Mouse (Mus musculus) lung, embryonic 15.5 days (tissue): Measurements from ENCODE around the gene Capns1. TPM values are rescaled to one million over a fixed set of nuclear protein-coding genes. Genes with fewer than 3 reads are reported as not detected.
"Not testable (repeated sequence)": the region's sequence is repeated elsewhere in the genome, so short reads cannot be mapped to it uniquely, and the experiment has no call there.

Source experiments
- ATAC-seq: fragments of 200-750 bp; cut with Nextera tagmentation; 2 replicates; pipeline ENCODE4 v1.8.0; 2017; ENCODE audit warnings: moderate number of reproducible peaks, borderline replicate concordance; ENCODE audit not compliant: low FRiP score, low TSS enrichment; ENCODE audit errors: extremely low read depth
- H3K27ac ChIP-seq: fragments of 300-500 bp; sonication (generic); 2 replicates; pipeline ENCODE4 v1.5.1; 2015; ENCODE audit warnings: moderate library complexity, mild to moderate bottlenecking, inconsistent platforms
- H3K27me3 ChIP-seq: fragments of 300-500 bp; sonication (generic); 2 replicates; pipeline ENCODE4 v1.6.1; 2015; ENCODE audit warnings: inconsistent platforms
- H3K36me3 ChIP-seq: fragments of 300-500 bp; sonication (generic); 2 replicates; pipeline ENCODE4 v1.6.1; 2015; ENCODE audit warnings: inconsistent platforms
- H3K4me1 ChIP-seq: fragments of 300-500 bp; sonication (generic); 2 replicates; pipeline ENCODE4 v1.6.1; 2015; ENCODE audit warnings: inconsistent platforms
- H3K4me2 ChIP-seq: fragments of 300-500 bp; sonication (generic); 2 replicates; pipeline ENCODE4 v1.6.1; 2015; ENCODE audit warnings: inconsistent platforms, mild to moderate bottlenecking, moderate library complexity
- H3K4me3 ChIP-seq: fragments of 300-500 bp; sonication (generic); 2 replicates; pipeline ENCODE4 v1.5.1; 2015; ENCODE audit warnings: mild to moderate bottlenecking, inconsistent platforms
- H3K9ac ChIP-seq: fragments of 300-500 bp; sonication (generic); 2 replicates; pipeline ENCODE4 v1.6.1; 2015; ENCODE audit warnings: inconsistent platforms
- H3K9me3 ChIP-seq: fragments of 300-500 bp; sonication (generic); 2 replicates; pipeline ENCODE4 v1.6.1; 2016; ENCODE audit warnings: inconsistent platforms
- WGBS: fragments of 180-500 bp; shearing (Covaris S2); methylation state at CpG from one replicate; pipeline ENCODE4 v1.1.7; 2015; 5-methylcytosine and 5-hydroxymethylcytosine counted together
- polyA plus RNA-seq: library from polyadenylated mRNA; unstranded; fragments of >200 nt; fragmentation: Nextera tagmentation; extraction: Ambion mirVana; gene quantifications from 2 replicates; pipeline ENCODE4 v1.2.1, GENCODE M21; 2015

Capns1 gene
- polyA plus RNA-seq, 1 experiment from 2014 or later: 104 TPM

DNA sequence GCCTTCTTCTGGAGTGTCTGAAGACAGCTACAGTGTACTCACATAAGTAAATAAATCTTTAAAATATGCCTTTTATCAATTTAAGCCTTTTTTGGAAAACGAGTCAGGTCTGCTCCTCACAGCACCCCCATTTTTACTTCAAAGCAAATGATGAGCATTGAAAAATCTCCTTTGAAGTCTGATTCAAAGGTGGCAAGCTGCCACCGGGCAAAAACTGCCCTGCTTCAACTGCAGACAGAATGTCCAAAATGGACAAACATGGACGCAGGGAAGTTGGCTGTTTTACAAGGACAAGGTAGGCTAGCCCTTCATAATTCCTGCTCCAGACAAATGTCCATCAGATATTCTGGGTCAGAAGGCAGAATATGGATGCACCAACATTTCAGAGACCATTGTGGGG lies 22.8 kb upstream of the Capns1 start:
- 71% methylated on average over 3 of the region's 3 CpGs for WGBS
- no peaks in the 10 kb centered on the region for H3K9me3 ChIP-seq
- H3K36me3 ChIP-seq: peaks cover 31% of the 10 kb centered on the region
- ATAC-seq: no peak
- H3K4me3 ChIP-seq: no peak overlapping the region
- peaks cover 6% of the 10 kb centered on the region; the same call in 1 of the 2 replicates for H3K4me1 ChIP-seq
- H3K27ac ChIP-seq: no peak overlapping the region
- no peaks in the 10 kb centered on the region for H3K27me3 ChIP-seq
- H3K9ac ChIP-seq: no peak overlapping the region
- H3K4me2 ChIP-seq: no peak overlapping the region

DNA sequence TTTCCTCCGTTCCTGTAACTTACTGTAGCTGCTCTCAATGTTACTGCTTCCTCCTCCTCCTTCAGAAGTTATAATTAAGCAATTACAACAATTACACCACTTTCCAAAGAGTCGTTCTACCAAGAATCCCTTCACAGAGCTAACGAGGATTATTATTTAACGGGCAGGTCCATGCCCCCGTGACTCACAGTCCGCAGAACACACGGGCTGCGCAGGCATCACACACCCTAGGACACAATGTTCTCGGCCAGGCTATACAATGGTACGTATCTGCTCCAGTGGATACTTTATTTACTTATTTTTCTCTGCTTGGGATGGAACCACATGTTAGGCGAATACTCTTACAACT lies 21.4 kb upstream of the Capns1 start:
- ATAC-seq: no peak
- H3K4me1 ChIP-seq: peaks cover 6% of the 10 kb centered on the region; the same call in 1 of the 2 replicates
- peak overlapping the region; percentile 50 for H3K4me3 ChIP-seq
- H3K4me2 ChIP-seq: peak overlapping the region; percentile 94
- no peaks in the 10 kb centered on the region for H3K9me3 ChIP-seq
- no peak overlapping the region for H3K27ac ChIP-seq
- 21% methylated on average over 11 of the region's 11 CpGs for WGBS
- peaks cover 19% of the 10 kb centered on the region for H3K36me3 ChIP-seq
- H3K27me3 ChIP-seq: no peaks in the 10 kb centered on the region
- peak overlapping the region; percentile 59 for H3K9ac ChIP-seq

DNA sequence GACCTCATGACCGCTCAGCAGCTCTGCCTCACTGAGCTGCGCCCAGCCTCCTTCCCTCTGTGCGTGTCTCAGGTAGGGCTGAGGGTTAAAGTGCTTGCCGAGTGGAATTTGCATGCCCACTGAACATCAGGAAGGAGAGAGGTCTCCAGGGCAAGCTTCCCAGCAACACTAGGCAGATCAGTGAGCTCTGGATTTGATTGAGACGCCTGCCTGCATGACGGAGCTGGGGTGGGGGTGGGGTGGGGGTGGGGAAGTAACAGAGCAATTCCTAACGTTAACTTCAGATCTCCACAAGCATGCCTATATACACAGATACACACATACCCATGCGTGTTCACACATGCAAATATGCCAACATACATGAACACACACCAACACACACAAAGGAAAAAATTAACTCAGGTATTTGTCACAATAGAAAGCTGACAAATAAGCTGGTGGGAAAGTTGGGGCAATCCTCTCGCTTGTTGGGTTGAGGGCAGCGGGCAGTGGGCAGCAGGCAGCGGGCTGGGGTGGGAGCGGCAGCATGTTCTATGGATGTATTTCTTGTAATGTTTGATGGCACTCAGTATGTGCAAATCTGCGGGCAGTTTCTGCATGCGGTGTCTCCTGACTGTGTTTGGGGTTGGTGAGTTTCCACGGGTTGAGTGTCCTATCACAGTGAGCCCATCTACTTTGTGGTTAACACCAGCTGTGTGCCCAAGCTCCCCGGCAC lies 20.8 kb upstream of the Capns1 start:
- H3K36me3 ChIP-seq: peaks cover 17% of the 10 kb centered on the region
- H3K4me3 ChIP-seq: peak overlapping the region; percentile 50
- H3K4me1 ChIP-seq: peaks cover 6% of the 10 kb centered on the region; the same call in 1 of the 2 replicates
- WGBS: 3% methylated on average over 16 of the region's 16 CpGs
- no peaks in the 10 kb centered on the region for H3K27me3 ChIP-seq
- H3K4me2 ChIP-seq: peak overlapping the region; percentile 94
- no peaks in the 10 kb centered on the region for H3K9me3 ChIP-seq
- ATAC-seq: peak; percentile 62; the same call in 1 of the 2 replicates
- H3K9ac ChIP-seq: peak overlapping the region; percentile 59
- H3K27ac ChIP-seq: peak overlapping the region; percentile 51

DNA sequence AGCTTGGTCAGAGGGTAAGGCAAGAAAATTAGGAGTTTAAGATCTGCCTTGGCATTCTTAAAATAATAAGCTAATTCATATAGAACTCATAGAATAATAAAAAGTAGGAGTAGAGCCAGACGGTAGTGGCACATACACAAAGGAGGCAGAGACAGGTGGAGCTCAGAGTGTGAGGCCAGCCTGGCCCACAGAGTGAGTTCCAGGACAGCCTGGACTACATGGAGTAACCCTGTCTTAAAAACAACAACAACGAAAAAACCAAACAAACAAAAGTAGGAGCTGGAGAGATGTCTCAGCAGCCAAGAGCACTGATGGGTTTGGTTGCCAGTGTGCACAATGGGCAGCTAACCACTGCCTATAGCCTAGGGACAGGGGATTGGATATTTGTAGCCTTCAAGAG lies 18.7 kb upstream of the Capns1 start:
- ATAC-seq: no peak
- no peak overlapping the region for H3K4me2 ChIP-seq
- WGBS: 68% methylated on average over 2 of the region's 2 CpGs
- H3K36me3 ChIP-seq: no peaks in the 10 kb centered on the region
- no peak overlapping the region for H3K27ac ChIP-seq
- H3K27me3 ChIP-seq: no peaks in the 10 kb centered on the region
- no peaks in the 10 kb centered on the region for H3K9me3 ChIP-seq
- peaks cover 6% of the 10 kb centered on the region; the same call in 1 of the 2 replicates for H3K4me1 ChIP-seq
- no peak overlapping the region for H3K4me3 ChIP-seq
- no peak overlapping the region for H3K9ac ChIP-seq

DNA sequence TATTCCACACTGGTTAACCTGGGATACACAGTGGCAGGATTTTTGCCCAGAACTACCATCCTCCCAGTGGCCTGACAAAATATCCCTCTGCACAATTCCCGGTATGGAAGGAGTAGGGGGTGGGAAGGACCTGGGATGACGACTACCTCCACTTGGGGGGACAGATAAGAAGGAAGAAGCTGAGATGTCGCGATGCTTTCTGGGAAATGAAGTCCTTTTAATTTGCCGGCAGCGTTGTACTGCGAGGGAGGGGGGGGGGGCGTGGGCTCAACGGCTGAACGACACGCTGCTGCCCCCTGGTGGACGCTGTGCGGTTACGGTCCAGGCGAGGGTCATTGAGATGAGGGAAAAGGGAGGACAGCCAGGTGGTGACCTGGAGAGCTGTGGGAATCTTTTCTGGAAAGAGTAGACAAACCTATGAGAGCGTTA lies 18.1 kb upstream of the Capns1 start:
- H3K9ac ChIP-seq: no peak overlapping the region; the same call in 1 of the 2 replicates
- H3K4me2 ChIP-seq: peak overlapping the region; percentile 49
- ATAC-seq: peak; percentile 60
- H3K36me3 ChIP-seq: no peaks in the 10 kb centered on the region
- WGBS: under 1% methylated on average over 16 of the region's 16 CpGs
- peak overlapping the region; percentile 16; the same call in 1 of the 2 replicates for H3K4me3 ChIP-seq
- no peaks in the 10 kb centered on the region for H3K9me3 ChIP-seq
- no peak overlapping the region for H3K27ac ChIP-seq
- H3K4me1 ChIP-seq: peaks cover 6% of the 10 kb centered on the region; the same call in 1 of the 2 replicates
- no peaks in the 10 kb centered on the region for H3K27me3 ChIP-seq

DNA sequence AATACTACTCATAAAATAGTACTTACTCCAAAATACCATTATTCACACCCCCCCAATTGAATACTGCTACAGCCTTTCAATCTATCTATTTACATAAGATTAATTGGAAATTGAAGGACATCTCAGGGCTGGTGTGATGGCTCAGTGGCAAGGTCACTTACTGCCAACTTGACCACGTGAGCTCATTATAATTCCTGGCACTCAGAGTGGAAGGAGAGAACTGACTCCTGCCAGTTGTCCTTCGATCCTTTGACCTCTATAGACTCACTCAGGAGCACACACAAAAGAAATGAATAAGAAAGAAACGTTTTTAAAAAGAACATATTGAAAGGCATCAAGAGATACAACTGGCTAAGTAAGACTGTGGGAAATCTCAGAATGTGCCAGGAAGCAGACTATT lies 17.3 kb upstream of the Capns1 start:
- Histone ChIP-seq H3K27me3 (no peaks in the 10 kb centered on the region), H3K9me3 (no peaks in the 10 kb centered on the region), H3K4me3 (no peak overlapping the region), H3K4me1 (peaks cover 6% of the 10 kb centered on the region; the same call in 1 of the 2 replicates), H3K36me3 (no peaks in the 10 kb centered on the region), H3K27ac (no peak overlapping the region), H3K9ac (no peak overlapping the region), H3K4me2 (no peak overlapping the region)
- ATAC-seq: no peak
- 88% methylated on average over 3 of the region's 3 CpGs for WGBS

DNA sequence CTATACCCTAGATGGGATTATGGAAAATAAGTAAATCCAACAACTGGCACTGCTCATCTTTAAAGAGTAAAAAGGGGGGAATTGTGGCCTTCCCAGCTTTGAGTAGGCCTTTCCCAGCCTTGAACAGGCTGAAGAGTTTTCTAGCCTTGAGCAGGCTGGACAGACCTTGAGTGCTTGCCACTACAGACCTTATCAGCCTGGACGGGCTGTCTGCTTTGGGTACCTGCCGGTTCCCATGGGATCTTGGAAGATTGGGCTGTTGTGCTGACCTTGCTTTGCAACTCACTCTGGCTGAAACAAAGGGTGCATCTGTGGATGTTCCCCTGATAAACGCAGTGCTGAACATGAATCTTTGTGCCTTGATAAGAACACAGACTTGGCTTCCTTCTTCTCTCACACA lies 15.3 kb upstream of the Capns1 start:
- Histone ChIP-seq H3K9me3 (no peaks in the 10 kb centered on the region), H3K4me2 (no peak overlapping the region), H3K4me3 (no peak overlapping the region), H3K36me3 (no peaks in the 10 kb centered on the region), H3K4me1 (peaks cover under 1% of the 10 kb centered on the region; the same call in 1 of the 2 replicates), H3K9ac (no peak overlapping the region), H3K27ac (no peak overlapping the region), H3K27me3 (no peaks in the 10 kb centered on the region)
- 73% methylated on average over 3 of the region's 3 CpGs for WGBS
- no peak for ATAC-seq

DNA sequence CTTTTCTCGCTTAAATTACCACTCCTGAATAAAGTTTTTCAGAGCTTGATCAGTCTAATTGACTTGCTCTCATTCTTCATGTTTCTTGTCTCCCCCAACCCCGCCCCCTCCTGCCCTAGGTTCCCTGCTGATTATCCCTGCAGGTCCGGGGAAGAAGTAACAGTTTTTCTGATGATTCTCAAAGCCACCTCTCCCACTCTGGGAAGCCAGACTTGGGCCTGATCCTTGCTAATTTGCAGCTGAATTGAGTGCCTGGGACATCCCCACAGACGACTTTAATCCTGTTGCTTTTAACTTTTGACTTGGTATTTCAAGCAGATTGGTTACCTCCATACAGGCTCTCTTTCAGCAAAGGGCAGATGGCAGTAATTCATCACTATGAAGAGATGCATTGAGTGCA lies 12.4 kb upstream of the Capns1 start:
- WGBS: 24% methylated on average over 4 of the region's 4 CpGs
- Histone ChIP-seq H3K4me3 (no peak overlapping the region), H3K4me1 (no peaks in the 10 kb centered on the region), H3K9me3 (no peaks in the 10 kb centered on the region), H3K36me3 (no peaks in the 10 kb centered on the region), H3K27me3 (no peaks in the 10 kb centered on the region), H3K9ac (no peak overlapping the region), H3K27ac (no peak overlapping the region), H3K4me2 (no peak overlapping the region)
- ATAC-seq: no peak

DNA sequence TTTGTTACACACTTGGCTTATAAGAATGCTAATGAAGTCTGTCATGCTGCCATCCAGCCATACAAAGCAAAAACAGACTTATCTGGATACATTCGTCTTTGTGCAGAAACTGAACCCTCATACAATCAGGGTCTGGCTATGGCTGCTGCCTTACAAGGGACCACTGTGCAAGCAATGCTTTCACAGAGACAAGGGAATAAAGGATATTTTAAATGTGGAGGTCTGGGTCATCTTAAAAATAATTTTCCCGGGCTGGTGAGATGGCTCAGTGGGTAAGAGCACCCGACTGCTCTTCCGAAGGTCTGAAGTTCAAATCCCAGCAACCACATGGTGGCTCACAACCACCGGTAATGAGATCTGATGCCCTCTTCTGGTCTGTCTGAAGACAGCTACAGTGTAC lies 7.8 kb upstream of the Capns1 start:
- 47% methylated on average over 5 of the region's 5 CpGs for WGBS

DNA sequence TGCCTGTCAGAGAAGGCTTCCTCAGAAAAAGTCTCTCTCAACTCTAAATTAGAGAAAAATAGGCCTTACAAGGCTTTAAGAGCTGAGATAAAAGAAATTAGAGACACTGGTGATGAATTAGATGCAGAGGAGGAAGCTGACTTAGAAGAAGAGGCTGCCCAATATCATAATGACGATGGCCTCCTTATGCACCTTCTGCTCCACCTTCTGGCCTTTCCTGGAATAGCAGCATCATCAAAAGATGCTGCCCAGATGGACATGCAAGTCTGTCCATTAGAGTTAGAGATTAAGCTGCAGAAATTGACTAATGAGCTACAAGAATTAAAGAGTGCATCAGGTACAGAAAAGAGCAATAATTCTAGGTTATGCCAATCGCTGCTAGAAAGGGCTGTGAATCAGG lies 6.8 kb upstream of the Capns1 start:
- no peak for ATAC-seq
- Histone ChIP-seq H3K4me2 (no peak overlapping the region), H3K27ac (no peak overlapping the region), H3K9ac (no peak overlapping the region), H3K36me3 (no peaks in the 10 kb centered on the region), H3K4me3 (no peak overlapping the region), H3K9me3 (no peaks in the 10 kb centered on the region), H3K27me3 (no peaks in the 10 kb centered on the region), H3K4me1 (no peaks in the 10 kb centered on the region)
- WGBS: 5% methylated on average over 2 of the region's 2 CpGs

More for the DNA sequence above, 7.8 kb upstream of the Capns1 start:
- not testable (repeated sequence) for H3K9me3 ChIP-seq, H3K36me3 ChIP-seq, H3K4me2 ChIP-seq, H3K27me3 ChIP-seq, H3K4me3 ChIP-seq, H3K27ac ChIP-seq, H3K4me1 ChIP-seq, ATAC-seq, H3K9ac ChIP-seq

DNA sequence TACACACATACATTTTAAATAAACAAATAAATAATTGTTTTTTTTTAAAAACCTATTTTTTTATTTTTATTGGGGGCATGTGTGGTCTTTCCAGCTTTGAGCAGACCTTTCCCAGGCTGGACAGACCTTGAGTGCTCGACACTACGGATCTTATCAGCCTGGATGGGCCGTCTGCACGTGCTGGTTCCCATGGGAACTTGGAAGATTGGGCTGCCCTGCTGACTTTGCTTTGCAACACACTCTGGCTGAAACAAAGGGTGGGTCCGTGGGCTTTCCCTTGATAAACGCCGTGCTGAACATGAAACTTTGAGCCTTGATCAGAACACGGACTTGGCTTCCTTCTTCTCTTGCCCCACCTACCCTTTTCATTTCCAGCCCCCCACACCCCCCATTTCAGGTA lies 5.8 kb upstream of the Capns1 start:
- H3K9ac ChIP-seq: no peak overlapping the region

DNA sequence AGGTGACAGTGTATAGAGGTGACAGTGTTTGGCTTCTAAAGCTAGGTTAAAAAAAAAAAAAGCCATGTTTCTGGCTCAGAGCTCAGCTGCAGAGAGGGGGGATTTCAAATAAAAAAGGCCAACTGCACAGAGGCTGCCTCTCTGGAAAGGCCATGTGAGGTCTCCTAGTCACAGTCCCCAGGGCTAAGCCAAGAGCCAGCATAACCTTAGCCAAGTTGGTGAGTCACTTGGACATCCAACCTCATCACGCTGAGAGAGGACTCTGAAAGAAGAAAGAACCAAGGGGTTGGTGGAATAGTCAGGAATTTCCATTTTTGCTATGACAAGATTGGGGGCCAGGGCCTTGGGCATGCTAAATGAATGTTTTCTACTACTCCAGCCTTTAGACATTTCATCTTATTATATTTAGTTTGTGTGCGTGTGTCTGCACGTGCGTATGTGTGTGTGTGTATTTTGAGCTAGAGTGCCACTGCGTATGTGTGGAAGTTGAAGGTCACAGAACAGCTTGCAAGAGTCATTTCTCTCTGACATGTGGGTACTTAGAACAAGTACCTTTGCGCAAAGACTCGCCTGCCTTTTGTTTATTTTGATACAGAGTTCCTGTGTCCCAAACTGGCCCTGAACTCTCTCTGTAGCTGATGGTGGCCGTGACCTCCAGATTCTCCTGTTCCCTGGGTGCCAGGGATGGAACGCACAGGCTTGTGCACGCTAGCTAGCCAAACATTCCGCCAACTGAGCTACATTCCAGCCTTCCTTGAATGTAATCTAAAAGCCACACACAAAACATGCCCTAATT lies 4.5 kb upstream of the Capns1 start:
- 43% methylated on average over 11 of the region's 11 CpGs for WGBS
- H3K4me1 ChIP-seq: peaks cover 7% of the 10 kb centered on the region
- H3K9me3 ChIP-seq: no peaks in the 10 kb centered on the region
- no peak overlapping the region for H3K27ac ChIP-seq
- no peak for ATAC-seq
- H3K4me2 ChIP-seq: no peak overlapping the region
- H3K27me3 ChIP-seq: no peaks in the 10 kb centered on the region
- no peaks in the 10 kb centered on the region for H3K36me3 ChIP-seq
- no peak overlapping the region for H3K9ac ChIP-seq
- no peak overlapping the region for H3K4me3 ChIP-seq

More for the DNA sequence above, 5.8 kb upstream of the Capns1 start:
- ATAC-seq: no peak
- Histone ChIP-seq H3K4me2 (no peak overlapping the region), H3K9me3 (no peaks in the 10 kb centered on the region), H3K36me3 (no peaks in the 10 kb centered on the region), H3K27me3 (no peaks in the 10 kb centered on the region), H3K4me3 (no peak overlapping the region), H3K4me1 (no peaks in the 10 kb centered on the region), H3K27ac (no peak overlapping the region)
- WGBS: 15% methylated on average over 8 of the region's 8 CpGs
